Mouse (Mus musculus) erythroblast, adult 5-6 weeks (primary cell): ENCODE results near the gene Pxn. TPM values are rescaled to one million over a fixed set of nuclear protein-coding genes. Genes with fewer than 3 reads are reported as not detected.
"Not testable (repeated sequence)": the region's sequence is repeated elsewhere in the genome, so short reads cannot be mapped to it uniquely, and the experiment has no call there.

ENCODE experiments used
- ATAC-seq: replicated peaks from 2 replicates; pipeline ENCODE4 v1.8.0; 2016; ENCODE audit warnings: moderate number of reproducible peaks, mild to moderate bottlenecking, moderate TSS enrichment, inconsistent platforms; ENCODE audit not compliant: poor library complexity, low FRiP score, severe bottlenecking
- total RNA-seq, 2 experiments: library from RNA; stranded (forward) in 1 of 2; stranded (reverse) in 1 of 2; fragments of 150-400 nt in 1 of 2; fragments of 200-764, 138-1000 nt in 1 of 2; gene quantifications; 2 replicates each; pipeline versions ENCODE4 v1.2.3 to v1.2.4; 2015 to 2017; ENCODE audit warnings: low replicate concordance in 2 of 2

Gene Pxn
- total RNA-seq, 2 experiments from 2014 or later = 18.8 to 57.5 TPM

DNA sequence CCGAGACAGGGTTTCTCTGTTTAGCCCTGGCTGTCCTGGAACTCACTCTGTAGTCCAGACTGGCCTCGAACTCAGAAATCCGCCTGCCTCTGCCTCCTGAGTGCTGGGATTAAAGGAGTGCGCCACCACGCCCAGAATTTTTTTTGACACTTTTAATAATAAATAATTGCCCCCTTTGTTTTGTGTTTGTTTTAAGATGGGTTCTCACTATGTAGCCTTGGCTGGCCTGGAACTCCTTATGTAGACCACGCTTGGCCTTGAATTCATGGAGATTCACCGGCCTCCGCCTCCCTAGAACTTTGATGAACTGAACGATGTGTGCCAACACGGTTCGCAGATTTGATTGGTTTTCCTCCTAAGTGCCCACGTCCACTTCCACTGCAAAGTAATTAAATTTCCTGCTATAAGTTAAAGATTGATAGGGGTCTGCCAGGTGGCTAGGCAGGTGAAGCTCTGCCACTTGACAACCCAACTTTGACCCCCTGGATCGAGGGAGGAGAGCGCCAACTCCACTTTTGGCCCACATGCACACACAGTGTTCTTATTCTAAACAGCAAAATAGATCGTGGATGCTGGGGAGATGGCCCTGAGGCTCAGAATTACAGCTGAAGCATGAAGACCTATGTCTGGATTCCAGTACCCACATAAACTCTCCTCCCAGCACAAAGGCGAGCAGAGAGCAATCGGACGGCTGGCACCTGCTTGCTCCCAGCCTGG is 20.8 kb upstream of the Pxn start:
- ATAC-seq = no peak

GRCm38 (mm10) chr5:115486726-115487125 is 19.8 kb upstream of the Pxn start:
- ATAC-seq = no peak

GRCm38 (mm10) chr5:115487353-115487752 is 19.1 kb upstream of the Pxn start:
- ATAC-seq = no peak

DNA sequence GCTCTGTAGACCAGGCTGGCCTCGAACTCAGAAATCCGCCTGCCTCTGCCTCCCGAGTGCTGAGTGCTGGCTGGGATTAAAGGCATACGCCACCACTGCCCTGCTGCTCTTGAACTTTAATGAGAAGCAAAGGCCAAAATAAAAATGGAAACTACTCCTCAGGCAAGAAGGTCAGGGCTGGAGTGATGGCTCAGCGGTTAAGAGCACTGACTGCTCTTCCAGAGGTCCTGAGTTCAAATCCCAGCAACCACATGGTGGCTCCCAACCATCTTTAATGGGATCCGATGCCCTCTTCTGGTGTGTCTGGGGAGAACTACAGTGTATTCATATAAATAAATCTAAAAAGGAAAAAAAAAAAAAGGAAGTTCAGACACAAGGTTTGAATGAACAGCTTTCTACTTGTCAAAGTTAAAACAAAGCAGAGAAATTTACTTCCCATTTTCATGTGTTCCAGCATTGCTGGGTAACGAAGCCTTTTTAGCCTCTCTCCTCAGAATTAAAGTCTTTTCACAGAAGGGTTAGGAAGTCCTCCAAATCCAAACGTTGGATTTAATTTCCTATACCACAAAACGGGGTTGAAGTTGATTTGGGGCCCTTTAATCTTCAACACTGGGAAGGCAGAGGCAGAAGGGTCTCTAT is 18.4 kb upstream of the Pxn start:
- ATAC-seq = no peak

DNA sequence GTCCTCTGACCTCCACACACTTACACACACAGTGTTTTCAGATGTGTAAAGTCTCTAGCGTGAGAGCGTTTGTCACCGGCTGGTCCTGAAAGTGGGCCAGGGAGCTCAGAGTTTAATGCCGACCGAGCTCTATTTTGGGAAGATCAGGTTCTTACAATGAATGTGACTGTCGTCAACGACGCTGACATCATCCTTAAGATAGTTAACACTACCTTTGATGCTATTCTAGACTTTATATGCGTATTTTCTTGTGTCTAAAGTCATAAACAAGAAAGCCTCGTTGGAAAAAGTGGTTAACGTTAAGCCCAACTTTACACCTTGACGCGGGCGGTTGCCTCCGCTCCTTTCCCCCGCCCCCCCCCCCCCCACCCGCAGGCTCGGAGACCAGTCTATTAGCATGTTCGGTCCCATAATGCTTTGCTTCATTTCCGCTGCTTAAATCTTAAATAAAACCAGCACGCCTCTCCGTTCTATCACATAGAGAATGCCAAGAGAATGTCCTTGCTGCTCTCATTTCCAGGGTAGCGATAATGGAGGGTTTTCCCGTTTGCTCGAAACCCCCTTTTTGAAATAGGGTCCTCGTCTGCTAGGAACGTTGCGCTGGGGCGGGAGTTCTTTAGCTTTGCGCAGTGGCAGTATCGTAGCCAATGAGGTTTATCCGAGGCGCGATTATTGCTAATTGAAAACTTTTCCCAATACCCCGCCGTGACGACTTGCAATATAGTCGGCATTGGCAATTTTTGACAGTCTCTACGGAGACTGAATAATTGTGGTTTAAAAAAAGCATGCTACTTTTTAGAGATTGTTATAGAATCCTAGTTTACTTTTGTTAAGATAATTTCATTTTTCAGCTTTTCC is 17.4 kb upstream of the Pxn start:
- ATAC-seq = peak; percentile 52

GRCm38 (mm10) chr5:115489699-115490637 is 16.5 kb upstream of the Pxn start:
- peak; percentile 84 for ATAC-seq

- no peak for ATAC-seq
These were observed 15.9 kb upstream of the Pxn start for GRCm38 (mm10) chr5:115490638-115491000.

DNA sequence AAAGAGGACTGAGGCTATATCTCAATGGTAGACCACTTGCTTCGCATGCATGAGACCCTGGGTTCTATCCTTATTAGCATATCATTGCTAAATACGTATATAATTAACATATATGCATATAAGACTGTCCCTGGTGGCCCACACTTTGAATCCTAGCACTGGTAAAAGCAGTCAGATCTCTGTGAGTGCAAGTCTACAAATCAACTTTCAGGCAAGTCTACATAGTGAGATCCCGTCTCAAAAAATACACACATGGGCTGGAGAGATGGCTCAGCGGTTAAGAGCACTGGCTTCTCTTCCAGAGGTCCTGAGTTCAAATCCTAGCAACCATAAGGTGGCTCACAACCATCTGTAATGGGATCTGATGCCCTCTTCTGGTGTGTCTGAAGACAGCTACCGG is 15.4 kb upstream of the Pxn start:
- no peak for ATAC-seq

DNA sequence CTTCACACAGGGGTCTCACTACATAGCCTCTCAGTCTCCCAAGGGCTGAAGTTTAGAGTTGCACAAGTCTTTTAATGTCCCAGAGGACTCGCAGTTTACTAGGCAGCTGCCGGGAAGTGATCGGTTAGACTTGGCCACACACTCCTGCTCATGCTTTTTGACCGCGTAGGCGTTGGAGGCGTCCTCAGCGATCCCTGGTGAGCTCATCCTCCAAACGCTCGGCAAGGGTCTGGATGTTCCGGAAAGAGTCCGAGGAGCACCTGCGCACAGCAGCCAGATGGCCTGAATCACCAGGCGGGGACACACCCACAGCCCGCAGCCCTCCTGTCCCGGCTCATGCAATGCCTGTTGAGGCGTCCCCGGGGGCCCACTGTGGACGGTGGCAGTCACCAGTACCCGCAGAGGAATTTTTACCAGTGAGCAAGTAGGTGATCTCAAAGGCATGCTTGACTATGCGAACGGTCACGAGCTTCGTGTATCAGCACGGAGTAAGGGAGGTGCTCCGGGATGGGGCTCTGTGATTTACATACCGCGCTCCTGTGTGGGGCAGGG is 14.6 kb upstream of the Pxn start:
- peak; percentile 32; the same call in 1 of the 2 replicates for ATAC-seq

DNA sequence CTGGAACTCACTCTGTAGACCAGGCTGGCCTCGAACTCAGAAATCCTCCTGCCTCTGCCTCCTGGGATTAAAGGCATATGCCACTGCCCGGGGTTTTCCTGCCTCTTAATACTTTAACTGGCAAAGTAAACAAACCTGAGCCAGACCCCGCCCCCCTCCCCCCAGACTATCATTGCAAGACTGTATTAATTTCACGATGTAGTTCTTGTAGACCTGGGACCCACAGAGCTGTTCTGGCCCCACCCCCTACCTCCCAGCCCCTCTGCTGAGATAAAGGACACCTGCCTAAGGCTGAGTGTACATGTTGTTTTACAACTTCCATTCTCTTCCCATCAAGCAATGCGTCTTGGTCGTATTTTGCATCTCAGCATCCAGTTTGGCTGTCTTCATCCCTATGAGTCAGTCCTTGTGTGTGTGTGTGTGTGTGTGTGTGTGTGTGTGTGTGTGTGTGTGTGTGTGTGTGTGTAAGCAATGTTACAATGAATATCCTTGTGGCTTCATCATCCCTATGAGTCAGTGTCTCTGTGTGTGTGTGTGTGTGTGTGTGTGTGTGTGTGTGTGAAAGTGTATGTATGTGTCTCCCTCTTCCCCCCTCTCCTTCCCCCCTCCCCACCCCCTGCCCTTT is 13.7 kb upstream of the Pxn start:
- ATAC-seq = no peak

- no peak for ATAC-seq
These were observed 13.0 kb upstream of the Pxn start for GRCm38 (mm10) chr5:115493441-115493840.

DNA sequence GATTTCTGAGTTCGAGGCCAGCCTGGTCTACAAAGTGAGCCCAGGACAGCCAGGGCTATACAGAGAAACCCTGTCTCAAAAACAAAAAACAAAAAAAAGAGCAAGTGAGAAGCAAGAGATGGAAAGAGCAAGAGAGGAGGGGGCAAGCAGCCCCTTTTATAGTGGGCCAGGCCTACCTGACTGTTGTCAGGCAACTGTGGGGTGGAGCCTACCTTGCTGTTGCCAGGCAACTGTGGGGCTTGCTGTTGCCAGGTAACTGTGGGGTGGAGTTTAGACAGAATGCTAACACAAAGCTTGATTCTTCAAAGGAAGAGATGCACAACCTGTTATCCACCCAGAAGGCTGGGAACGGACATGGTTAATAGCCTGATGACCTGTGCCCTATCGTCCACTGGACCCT is 10.9 kb upstream of the Pxn start:
- not testable (repeated sequence) for ATAC-seq

GRCm38 (mm10) chr5:115497033-115497432 is 9.4 kb upstream of the Pxn start:
- ATAC-seq = no peak

DNA sequence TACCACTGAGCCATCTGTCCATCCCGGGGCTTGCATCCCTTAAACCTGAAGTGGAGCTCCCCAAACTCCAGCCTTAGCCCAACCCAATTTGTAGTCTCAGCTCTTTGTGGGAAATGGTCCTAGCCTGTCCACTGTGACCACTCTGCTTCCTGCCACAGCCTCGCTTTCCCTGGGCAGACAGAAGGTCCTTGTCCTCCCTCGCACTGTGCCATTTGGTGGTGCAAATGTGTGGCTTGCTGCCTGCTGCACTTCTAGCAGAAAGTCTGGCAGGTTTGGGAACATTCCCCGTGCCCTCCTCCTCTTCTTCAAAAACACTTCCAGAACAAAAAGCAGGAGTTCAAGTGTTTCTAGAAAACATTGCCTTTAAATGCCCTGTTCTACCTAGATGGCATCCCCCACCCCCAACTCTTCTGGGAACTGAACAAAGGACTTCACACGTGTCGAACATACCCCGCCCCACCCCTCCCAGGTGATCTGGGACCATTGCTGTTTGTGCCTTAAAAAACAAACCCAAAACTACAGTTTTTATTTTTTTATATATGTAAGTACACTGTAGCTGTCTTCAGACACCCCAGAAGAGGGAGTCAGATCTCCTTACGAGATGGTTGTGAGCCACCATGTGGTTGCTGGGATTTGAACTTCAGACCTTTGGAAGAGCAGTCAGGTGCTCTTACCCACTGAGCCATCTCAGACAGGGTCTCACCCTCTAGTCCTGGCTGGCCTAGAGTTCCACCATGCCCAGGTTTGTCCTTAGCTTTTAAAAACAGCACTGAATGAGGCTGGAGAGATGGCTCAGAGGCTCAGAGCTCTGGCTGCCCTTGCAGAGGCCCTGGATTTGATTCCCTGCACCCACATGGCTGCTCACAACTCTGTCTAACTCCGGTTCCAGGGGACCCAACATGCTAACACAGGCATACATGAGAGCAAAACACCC is 7.9 kb upstream of the Pxn start:
- ATAC-seq = no peak

GRCm38 (mm10) chr5:115500383-115500935 is 6.0 kb upstream of the Pxn start:
- no peak for ATAC-seq

DNA sequence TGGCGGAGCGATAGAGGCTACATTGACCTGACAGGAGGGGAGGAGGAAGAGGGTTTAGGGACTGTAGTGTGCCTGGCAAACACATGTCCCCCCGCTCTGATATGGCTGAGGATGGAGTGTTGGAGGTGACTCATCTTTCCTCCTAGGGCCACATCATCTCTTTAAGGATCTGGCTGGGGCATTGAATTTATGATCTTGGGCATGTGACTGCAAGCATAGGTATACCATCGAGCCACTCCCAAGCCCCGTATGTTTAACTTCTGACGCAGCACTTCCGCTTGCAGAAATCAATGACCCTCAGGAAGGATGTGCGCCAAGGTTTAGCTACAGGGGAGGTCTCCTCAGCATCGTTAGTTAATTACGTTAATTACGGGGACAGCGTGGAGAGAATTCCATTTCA is 3.4 kb upstream of the Pxn start:
- no peak for ATAC-seq

DNA sequence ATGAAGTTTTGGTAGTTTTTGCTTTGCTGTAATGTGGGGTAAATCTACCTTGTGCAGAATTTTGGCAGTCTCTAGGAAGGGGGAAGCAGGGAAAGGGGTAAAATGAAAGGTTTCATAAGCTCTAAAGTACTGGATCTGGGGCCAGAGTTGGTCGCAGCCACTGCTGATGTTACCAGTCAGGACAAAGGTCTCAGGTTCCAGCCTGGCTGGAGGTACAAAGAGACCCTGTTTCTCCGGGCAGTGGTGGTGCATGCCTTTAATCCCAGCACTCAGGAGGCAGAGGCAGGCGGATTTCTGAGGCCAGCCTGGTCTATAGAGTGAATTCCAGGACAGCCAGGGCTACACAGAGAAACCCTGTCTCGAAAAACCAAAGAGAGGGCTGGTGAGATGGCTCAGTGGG is 859 bp upstream of the Pxn start:
- not testable (repeated sequence) for ATAC-seq
